Comparison of ENCODE assay signal across 9 mouse cellular contexts in the genomic region with DNA sequence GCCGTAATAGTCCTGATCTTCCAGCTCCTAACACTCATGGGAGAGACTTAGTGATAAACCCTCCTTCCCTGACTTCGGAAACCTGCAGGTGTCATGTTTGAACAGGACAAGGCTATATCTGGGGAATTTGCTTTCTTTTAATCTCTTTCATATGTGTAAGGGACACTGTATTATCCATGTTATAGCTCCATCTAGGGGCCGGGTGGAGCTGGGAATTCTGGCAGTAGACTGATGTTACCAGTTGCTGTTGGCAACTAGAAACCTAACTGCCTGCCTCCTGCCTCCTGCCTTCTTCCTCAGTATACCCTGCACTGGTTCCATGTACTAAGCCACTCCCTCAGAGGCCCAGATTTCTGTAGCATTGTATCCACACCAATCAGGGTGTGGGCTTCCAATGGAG. TPM values are rescaled to one million over a fixed set of nuclear protein-coding genes. Genes with fewer than 3 reads are reported as not detected.
DNase-seq lines count a peak whose midpoint lies in the region; ATAC-seq lines count a peak whose summit lies in the region.
"Had no signal": no experiment of that assay in that cellular context is flagged by ENCODE, and none has a peak within 500 bp of the region (broad histone marks: within the 10 kb centered on the region; RNA-seq: fewer than 3 reads in every experiment).

No protein-coding gene starts in this region.

- no peak overlapping the region for H3K4me2 ChIP-seq in kidney, embryonic 16.5 days (replicated peaks; ENCODE audit: low read depth, low read length)
- no peak overlapping the region for H3K4me2 ChIP-seq in liver, embryonic 12.5 days

- H3K27ac ChIP-seq in kidney, embryonic 16.5 days (ENCODE audit: low read length): no peak overlapping the region
- H3K27ac ChIP-seq in liver, embryonic 12.5 days: no peak overlapping the region

- no peaks in the 10 kb centered on the region for H3K9me3 ChIP-seq in kidney, embryonic 16.5 days (ENCODE audit: low read length)
- no peaks in the 10 kb centered on the region for H3K9me3 ChIP-seq in liver, embryonic 12.5 days (replicated peaks)

- WGBS in kidney, embryonic 16.5 days: 63% methylated on average over 3 of the region's 3 CpGs
- 52% methylated on average over 3 of the region's 3 CpGs for WGBS in liver, embryonic 12.5 days (ENCODE audit: insufficient replicate concordance)

- no peaks in the 10 kb centered on the region for H3K4me1 ChIP-seq in kidney, embryonic 16.5 days (ENCODE audit: insufficient read depth, low read length)
- no peaks in the 10 kb centered on the region for H3K4me1 ChIP-seq in liver, embryonic 12.5 days

- H3K9ac ChIP-seq in kidney, embryonic 16.5 days (replicated peaks; ENCODE audit: low read length): no peak overlapping the region
- H3K9ac ChIP-seq in liver, embryonic 12.5 days: no peak overlapping the region

- no peak overlapping the region for H3K4me3 ChIP-seq in kidney, embryonic 16.5 days (ENCODE audit: low read length)
- H3K4me3 ChIP-seq in liver, embryonic 12.5 days: no peak overlapping the region

- peak; percentile 24 for DNase-seq in kidney, adult 18-20 months
- DNase-seq in R1 (ENCODE audit: low read depth, low spot score): peak; percentile 36
- DNase-seq in embryo, embryonic 11 days: peak; percentile 32
- peak; percentile 40 to 63 for DNase-seq in kidney, postnatal 25 days
- DNase-seq in thymus, postnatal 14 days: no peak

- ATAC-seq in kidney, embryonic 16.5 days (ENCODE audit: low FRiP score, low TSS enrichment): no peak
- ATAC-seq in liver, embryonic 12.5 days: peak; percentile 46; the same call in 1 of the 2 replicates
- no peak for ATAC-seq in granulocyte monocyte progenitor cell, adult 5-6 weeks (replicated peaks; ENCODE audit: poor library complexity, severe bottlenecking)

- no peaks in the 10 kb centered on the region for H3K36me3 ChIP-seq in kidney, embryonic 16.5 days (ENCODE audit: insufficient read depth, low read length)
- H3K36me3 ChIP-seq in liver, embryonic 12.5 days: no peaks in the 10 kb centered on the region

- no peaks in the 10 kb centered on the region for H3K27me3 ChIP-seq in kidney, embryonic 16.5 days (ENCODE audit: insufficient read depth, low read length)
- H3K27me3 ChIP-seq in liver, embryonic 12.5 days (replicated peaks): peaks cover 4% of the 10 kb centered on the region; the same call in 1 of the 2 replicates

RNA-seq across cellular contexts. Expression of gene Rnf212, which starts 16.4 kb away (rescaled TPM):
- 0.24 TPM in 1 of 2 replicates, not detected in the other for polyA plus RNA-seq in kidney, embryonic 16.5 days (2015; fragmentation: Nextera tagmentation; extraction: Ambion mirVana)
- 4.0 and 4.2 TPM in 2 replicates for polyA plus RNA-seq in liver, embryonic 12.5 days (2016; fragmentation: Nextera tagmentation; extraction: Ambion mirVana)
- total RNA-seq in granulocyte monocyte progenitor cell, adult 5-6 weeks (2014; fragmentation: Nextera tagmentation): not detected in 2 replicates
- not detected in 2 replicates for total RNA-seq in granulocyte monocyte progenitor cell, adult 5-6 weeks (2017)

RNA-seq across cellular contexts. Expression of gene Tmed11, which starts 36.8 kb away (rescaled TPM):
- not detected in 2 replicates for polyA plus RNA-seq in kidney, embryonic 16.5 days (2015; fragmentation: Nextera tagmentation; extraction: Ambion mirVana)
- polyA plus RNA-seq in liver, embryonic 12.5 days (2016; fragmentation: Nextera tagmentation; extraction: Ambion mirVana): not detected in 2 replicates
- total RNA-seq in granulocyte monocyte progenitor cell, adult 5-6 weeks (2014; fragmentation: Nextera tagmentation): not detected in 2 replicates
- total RNA-seq in granulocyte monocyte progenitor cell, adult 5-6 weeks (2017): not detected in 2 replicates
- polyA plus RNA-seq: testis, adult 2 months had no signal

RNA-seq across cellular contexts. Expression of gene Vmn2r8, which starts 50.3 kb away (rescaled TPM):
- polyA plus RNA-seq in kidney, embryonic 16.5 days (2015; fragmentation: Nextera tagmentation; extraction: Ambion mirVana): not detected in 2 replicates
- polyA plus RNA-seq in liver, embryonic 12.5 days (2016; fragmentation: Nextera tagmentation; extraction: Ambion mirVana): not detected in 2 replicates
- total RNA-seq in granulocyte monocyte progenitor cell, adult 5-6 weeks (2014; fragmentation: Nextera tagmentation): not detected in 2 replicates
- total RNA-seq in granulocyte monocyte progenitor cell, adult 5-6 weeks (2017): not detected in 2 replicates
